Mouse (Mus musculus): ENCODE measurements around the gene Fam221b. TPM values are rescaled to one million over a fixed set of nuclear protein-coding genes. Genes with fewer than 3 reads are reported as not detected.

Fam221b gene
- total RNA-seq, 1 experiment from 2014 or later = 0.50 TPM

GRCm38 (mm10) chr4:43674974-43675373, 6.0 kb upstream of the Fam221b start:
- ATAC-seq (replicated peaks in 1 of 2; ENCODE audit: insufficient read depth in 1 of 2, low FRiP score in 2 of 2, low TSS enrichment in 1 of 2, low read depth in 1 of 2, poor library complexity in 2 of 2, severe bottlenecking in 2 of 2) = no peak

DNA sequence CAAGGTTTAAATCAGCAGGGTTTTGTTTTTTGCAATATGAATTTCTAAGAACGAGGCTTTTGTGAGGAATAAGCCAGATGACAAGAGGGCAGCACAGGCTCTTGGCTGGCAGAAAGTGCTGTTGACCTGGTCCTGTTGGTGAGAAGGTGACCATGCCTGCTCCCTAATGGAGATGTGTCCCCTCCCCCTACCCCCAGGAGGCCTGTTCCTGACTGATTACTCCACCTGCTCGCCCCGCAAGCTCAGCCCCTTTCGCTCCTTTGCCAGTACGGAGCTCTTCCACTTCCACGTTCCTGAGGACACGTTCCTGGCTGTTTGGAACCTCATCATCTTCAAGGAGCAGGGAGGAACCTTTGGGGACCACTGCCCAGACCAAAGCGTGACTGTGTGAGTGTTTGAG, 4.8 kb upstream of the Fam221b start:
- ATAC-seq (replicated peaks in 1 of 2; ENCODE audit: insufficient read depth in 1 of 2, low FRiP score in 2 of 2, low TSS enrichment in 1 of 2, low read depth in 1 of 2, poor library complexity in 2 of 2, severe bottlenecking in 2 of 2) = no peak

GRCm38 (mm10) chr4:43672070-43672469, 3.1 kb upstream of the Fam221b start:
- peak; percentile 49 to 54; a peak in 2 of 4 replicates for ATAC-seq (replicated peaks in 1 of 2; ENCODE audit: insufficient read depth in 1 of 2, low FRiP score in 2 of 2, low TSS enrichment in 1 of 2, low read depth in 1 of 2, poor library complexity in 2 of 2, severe bottlenecking in 2 of 2)

GRCm38 (mm10) chr4:43669428-43669794, 466 bp upstream of the Fam221b start:
- peak in 1 of 2 experiments; percentile 11; a peak in 1 of 4 replicates for ATAC-seq (replicated peaks in 1 of 2; ENCODE audit: insufficient read depth in 1 of 2, low FRiP score in 2 of 2, low TSS enrichment in 1 of 2, low read depth in 1 of 2, poor library complexity in 2 of 2, severe bottlenecking in 2 of 2)

DNA sequence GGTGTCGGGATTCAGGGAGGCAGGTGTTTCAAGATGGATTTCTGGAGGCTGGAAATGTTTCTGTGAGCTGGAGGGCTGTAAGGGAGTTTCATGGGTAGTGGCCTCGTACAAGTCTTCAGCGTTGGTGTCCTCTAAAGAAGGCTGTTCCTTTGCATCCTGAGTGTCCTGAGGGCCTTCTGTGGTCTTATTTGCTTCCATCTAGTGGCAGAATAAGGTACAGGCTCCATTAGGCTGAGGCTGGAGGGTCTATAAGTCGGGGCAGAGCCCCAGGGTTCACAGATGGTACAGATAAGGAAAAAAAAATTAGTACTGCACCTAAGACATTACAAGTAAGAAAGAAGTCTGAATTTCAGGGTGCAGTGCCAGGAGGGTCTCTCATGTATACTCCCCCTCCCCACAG, 2.5 kb downstream of the Fam221b start:
- peak; percentile 24 to 46; a peak in 2 of 4 replicates for ATAC-seq (replicated peaks in 1 of 2; ENCODE audit: insufficient read depth in 1 of 2, low FRiP score in 2 of 2, low TSS enrichment in 1 of 2, low read depth in 1 of 2, poor library complexity in 2 of 2, severe bottlenecking in 2 of 2)

- no peak for ATAC-seq (replicated peaks in 1 of 2; ENCODE audit: insufficient read depth in 1 of 2, low FRiP score in 2 of 2, low TSS enrichment in 1 of 2, low read depth in 1 of 2, poor library complexity in 2 of 2, severe bottlenecking in 2 of 2)
Measured at GRCm38 (mm10) chr4:43657146-43657545, 11.8 kb downstream of the Fam221b start.

- ATAC-seq (replicated peaks in 1 of 2; ENCODE audit: insufficient read depth in 1 of 2, low FRiP score in 2 of 2, low TSS enrichment in 1 of 2, low read depth in 1 of 2, poor library complexity in 2 of 2, severe bottlenecking in 2 of 2) = peak; percentile 92 to 96
Measured at GRCm38 (mm10) chr4:43656339-43657109, 12.4 kb downstream of the Fam221b start, which contains the start of gene Hint2. Gene Hint2 (minus strand): TSS chr4:43656466.

DNA sequence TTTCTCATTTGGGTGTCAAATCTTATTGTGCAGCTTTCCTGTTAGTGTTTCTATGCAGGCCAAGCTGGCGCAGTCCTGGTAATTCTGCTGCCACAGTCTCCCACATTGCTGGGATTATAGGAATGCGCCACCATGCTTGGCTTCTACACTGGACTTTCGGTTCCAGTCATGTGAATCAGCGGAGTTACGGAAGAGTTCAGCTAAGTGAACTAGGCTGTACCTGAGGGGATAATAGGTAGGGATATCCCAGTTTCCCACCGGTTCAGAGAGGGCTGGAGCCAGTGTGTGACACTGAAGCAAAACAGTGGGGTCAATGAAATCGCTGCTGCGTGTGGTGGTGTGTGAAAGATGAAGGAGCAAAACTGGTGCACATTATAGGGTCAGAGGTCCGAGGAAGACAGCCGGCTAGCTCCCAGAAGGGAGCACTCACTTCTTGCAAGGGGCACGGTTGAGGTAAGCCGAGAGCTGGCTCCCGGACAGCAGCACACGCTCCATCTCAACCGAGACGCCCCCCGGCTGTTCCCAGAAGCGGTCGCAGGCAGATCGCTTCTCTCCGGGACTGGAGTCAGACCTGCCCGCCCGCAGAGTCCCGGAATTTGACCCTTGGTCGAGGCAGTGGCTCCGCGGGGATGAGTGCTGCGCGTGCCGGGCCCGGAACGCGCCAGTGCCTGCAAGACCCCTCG, 13.1 kb downstream of the Fam221b start:
- no peak for ATAC-seq (replicated peaks in 1 of 2; ENCODE audit: insufficient read depth in 1 of 2, low FRiP score in 2 of 2, low TSS enrichment in 1 of 2, low read depth in 1 of 2, poor library complexity in 2 of 2, severe bottlenecking in 2 of 2)

DNA sequence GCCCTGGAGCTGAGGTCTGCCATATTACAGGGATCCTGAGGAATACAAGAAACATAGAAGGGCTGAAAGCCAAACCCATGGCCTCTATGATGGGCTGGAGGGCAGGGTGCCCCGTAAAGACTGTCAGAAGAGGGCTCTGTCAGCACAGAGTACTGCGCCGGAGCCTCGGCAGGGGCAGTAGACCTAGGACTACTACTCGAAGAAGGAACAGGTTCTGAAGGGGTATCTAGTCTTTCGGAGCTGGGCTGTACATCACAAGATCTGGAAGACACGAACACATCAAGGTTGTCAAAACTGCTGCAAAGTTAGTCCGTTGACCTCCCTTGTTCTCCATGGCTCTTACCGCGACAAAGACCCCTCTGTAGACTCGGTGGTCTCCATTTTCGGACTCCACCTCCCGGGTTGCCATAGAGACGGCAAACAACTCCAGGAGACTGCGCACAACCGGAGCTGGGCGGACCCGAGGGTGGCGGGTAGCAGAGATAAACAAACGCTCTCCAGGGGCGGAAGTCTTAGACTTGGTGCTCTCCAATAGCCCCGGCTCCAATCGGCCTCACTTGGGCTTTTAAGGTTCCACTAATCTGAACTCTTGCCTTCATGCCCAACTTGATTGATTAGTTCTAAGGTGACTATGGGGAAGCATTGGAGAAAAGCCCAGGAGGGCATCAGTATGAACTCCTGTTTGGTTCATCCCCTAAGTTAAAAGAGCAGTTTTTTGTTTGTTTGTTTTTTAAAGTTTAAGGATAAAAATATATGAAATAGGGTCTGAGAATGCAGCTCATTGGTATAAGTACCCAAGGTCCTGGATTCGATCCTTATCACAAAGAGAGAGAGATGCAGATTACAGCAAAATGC, 15.6 kb downstream of the Fam221b start, which contains the start of gene Spag8:
Gene Spag8, minus strand, starts transcription at position 434 of the 855 bp plus-strand sequence.
- ATAC-seq (replicated peaks in 1 of 2; ENCODE audit: insufficient read depth in 1 of 2, low FRiP score in 2 of 2, low TSS enrichment in 1 of 2, low read depth in 1 of 2, poor library complexity in 2 of 2, severe bottlenecking in 2 of 2) = peak in 1 of 2 experiments; percentile 18; a peak in 1 of 4 replicates

- no peak for ATAC-seq (replicated peaks in 1 of 2; ENCODE audit: insufficient read depth in 1 of 2, low FRiP score in 2 of 2, low TSS enrichment in 1 of 2, low read depth in 1 of 2, poor library complexity in 2 of 2, severe bottlenecking in 2 of 2)
Measured at GRCm38 (mm10) chr4:43652726-43653125, 16.2 kb downstream of the Fam221b start.

DNA sequence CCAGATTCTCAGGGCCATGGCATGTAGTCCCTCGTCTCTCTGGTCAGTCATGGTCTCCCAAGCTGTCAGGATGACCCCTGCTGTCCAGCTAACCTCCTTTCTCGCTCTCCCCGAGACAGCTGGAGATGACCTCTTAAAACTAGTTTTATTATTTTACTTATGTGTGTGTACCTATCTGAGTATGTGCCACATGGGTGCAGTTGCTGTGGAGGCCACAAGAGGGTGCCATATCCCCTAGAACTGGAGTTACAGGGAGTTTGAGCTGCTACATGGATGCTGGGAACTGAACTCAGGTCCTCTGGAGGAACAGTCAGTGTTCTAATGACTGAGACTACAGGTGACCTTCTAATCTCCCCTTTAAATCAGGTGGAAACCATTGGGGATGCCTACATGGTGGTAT, 19.2 kb downstream of the Fam221b start:
- no peak for ATAC-seq (replicated peaks in 1 of 2; ENCODE audit: insufficient read depth in 1 of 2, low FRiP score in 2 of 2, low TSS enrichment in 1 of 2, low read depth in 1 of 2, poor library complexity in 2 of 2, severe bottlenecking in 2 of 2)

GRCm38 (mm10) chr4:43640491-43640890, 28.5 kb downstream of the Fam221b start:
- 0 out of 4 replicates have a peak, but pooled peaks of 1 of the 2 experiments have one; percentile 27 for ATAC-seq (replicated peaks in 1 of 2; ENCODE audit: insufficient read depth in 1 of 2, low FRiP score in 2 of 2, low TSS enrichment in 1 of 2, low read depth in 1 of 2, poor library complexity in 2 of 2, severe bottlenecking in 2 of 2)

DNA sequence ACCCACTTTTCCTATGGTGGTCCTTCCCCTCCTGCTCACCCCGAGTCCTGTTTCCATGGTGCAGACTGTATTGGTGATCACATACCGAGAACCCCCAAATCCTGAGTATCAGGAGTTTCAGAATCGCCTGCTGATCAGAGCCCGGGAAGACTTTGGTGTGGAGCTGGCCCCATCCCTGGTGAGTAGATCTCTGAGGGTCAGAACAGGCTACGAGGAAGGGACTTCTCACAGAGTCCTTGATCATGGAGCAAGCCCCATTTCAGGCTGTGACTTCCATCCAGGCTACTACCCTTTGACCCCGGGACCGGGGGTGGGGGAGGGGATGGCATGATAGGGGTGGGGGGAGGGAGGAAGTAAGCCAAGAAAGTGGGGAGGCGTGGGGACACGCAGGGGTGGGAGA, 28.9 kb downstream of the Fam221b start:
- ATAC-seq (replicated peaks in 1 of 2; ENCODE audit: insufficient read depth in 1 of 2, low FRiP score in 2 of 2, low TSS enrichment in 1 of 2, low read depth in 1 of 2, poor library complexity in 2 of 2, severe bottlenecking in 2 of 2) = no peak

DNA sequence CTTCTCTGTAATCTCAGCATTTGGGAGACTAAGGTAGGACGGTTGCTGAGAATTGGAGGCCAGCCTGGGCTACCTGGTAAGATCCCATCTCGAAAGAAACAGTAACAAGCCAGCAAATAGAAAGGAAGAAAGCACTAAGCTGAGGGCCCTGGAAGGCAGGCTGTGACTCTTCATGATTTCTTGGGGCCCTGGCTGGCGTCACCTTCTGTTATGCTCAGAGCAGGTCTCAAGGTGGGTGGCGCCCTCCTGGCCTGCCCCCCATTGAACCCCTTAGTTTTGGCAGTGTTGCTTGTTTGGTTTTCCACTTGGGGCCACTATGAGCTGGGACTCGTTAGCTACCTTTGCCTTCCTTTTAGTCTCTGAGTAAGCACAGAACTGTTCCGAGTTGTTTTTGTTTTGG, 32.2 kb downstream of the Fam221b start:
- no peak for ATAC-seq (replicated peaks in 1 of 2; ENCODE audit: insufficient read depth in 1 of 2, low FRiP score in 2 of 2, low TSS enrichment in 1 of 2, low read depth in 1 of 2, poor library complexity in 2 of 2, severe bottlenecking in 2 of 2)

DNA sequence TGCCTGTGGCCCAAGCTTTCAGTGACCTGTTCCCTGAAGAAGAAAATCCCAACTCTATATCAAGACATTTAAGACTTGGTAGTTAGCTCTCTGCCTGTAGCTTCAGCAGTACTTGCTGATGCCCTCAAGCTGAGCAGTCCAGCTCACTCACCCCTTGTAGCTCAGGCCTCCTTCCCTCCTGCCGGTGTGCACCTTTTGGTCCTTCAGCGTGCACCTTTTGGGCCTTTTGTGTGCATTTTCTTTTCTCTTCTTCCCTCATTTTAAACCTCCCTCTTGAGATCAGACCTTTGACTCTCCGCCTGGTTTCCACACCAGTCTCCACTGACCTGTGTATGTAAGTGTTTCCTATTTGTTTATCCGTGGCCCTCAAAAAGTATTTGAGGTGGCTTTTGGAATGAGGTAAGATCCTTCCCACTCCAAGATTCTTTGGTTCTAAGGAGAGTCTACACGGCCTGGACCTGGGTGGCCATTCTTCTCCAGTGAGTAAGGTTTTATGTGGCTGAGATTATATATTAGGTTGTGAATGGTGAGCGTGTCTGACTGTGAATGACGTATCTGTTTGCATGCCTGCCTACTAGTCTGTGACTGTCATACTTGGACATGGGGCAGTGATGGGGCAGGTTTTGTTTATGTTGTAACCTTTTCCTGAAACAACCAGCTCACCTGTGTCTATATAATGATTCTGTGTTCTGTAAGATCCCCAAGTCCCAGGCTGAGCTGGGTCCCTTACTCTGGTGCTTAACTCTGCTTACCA, 34.1 kb downstream of the Fam221b start:
- no peak for ATAC-seq (replicated peaks in 1 of 2; ENCODE audit: insufficient read depth in 1 of 2, low FRiP score in 2 of 2, low TSS enrichment in 1 of 2, low read depth in 1 of 2, poor library complexity in 2 of 2, severe bottlenecking in 2 of 2)

- no peak for ATAC-seq (replicated peaks in 1 of 2; ENCODE audit: insufficient read depth in 1 of 2, low FRiP score in 2 of 2, low TSS enrichment in 1 of 2, low read depth in 1 of 2, poor library complexity in 2 of 2, severe bottlenecking in 2 of 2)
Measured at GRCm38 (mm10) chr4:43633736-43634135, 35.2 kb downstream of the Fam221b start.

DNA sequence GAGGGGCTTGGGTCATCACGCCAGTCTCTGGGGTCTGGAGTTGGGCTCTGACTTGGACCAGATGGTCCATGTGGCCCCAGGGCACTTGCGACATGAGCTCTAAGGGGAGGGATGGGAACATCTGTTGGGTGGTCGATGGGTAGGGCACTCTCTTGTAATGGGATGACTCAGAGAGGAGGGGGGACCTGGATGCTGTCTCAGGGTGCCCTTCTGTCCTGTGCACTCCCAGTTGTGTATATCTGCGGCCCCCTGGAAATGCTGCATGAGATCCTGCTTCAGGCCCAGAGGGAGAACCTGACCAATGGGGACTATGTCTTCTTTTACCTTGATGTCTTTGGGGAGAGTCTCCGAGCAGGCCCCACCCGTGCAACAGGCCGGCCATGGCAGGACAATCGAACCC, 35.6 kb downstream of the Fam221b start:
- ATAC-seq (replicated peaks in 1 of 2; ENCODE audit: insufficient read depth in 1 of 2, low FRiP score in 2 of 2, low TSS enrichment in 1 of 2, low read depth in 1 of 2, poor library complexity in 2 of 2, severe bottlenecking in 2 of 2) = no peak

Data from hematopoietic stem cell, adult 5-6 weeks (primary cell).